In the genomic region with DNA sequence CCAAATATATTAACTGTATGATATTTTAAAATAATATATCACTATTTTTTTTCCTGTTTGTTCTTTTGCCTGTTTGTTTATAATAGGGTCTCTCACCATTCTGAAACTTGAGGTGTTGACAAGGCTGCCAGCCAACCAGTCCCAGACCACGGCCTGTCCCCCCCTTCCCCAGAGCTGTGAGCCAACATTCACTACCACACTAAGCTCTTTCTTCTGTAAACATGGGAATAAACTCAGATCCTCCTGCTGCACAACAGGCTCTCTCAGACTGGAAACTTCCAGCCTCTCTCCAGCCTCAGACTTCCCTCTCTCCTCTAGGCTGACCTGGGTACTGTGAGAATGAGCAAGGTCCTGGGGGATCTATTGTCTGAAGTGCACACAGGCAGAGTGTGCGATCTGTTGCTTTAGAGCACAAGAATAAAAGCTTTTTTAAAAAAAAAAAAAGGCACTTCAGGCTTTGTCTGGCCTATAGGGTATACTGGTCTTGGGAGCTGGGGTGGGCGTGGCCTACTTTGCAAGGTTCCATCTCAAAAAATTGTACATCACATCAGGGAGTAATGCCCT, we compare ENCODE assay signal across 16 mouse cellular contexts.
DNase-seq lines count a peak whose midpoint lies in the region; ATAC-seq and TF ChIP-seq lines count a peak whose summit lies in the region.
"Had no signal": no experiment of that assay in that cellular context is flagged by ENCODE, and none has a peak within 500 bp of the region (broad histone marks: within the 10 kb centered on the region; RNA-seq: fewer than 3 reads in every experiment).

No protein-coding gene starts in this region.

- 0 out of 2 replicates have a peak, but pooled peaks cover 5% of the 10 kb centered on the region for H3K4me1 ChIP-seq in lung, embryonic 14.5 days (ENCODE audit: insufficient read depth)
- H3K4me1 ChIP-seq in lung, postnatal 0 days (ENCODE audit: insufficient read depth, low read depth, low read length): no peaks in the 10 kb centered on the region; the same call in 1 of the 2 replicates
- H3K4me1 ChIP-seq in forebrain, embryonic 11.5 days (replicated peaks; ENCODE audit: control insufficient read depth, insufficient read depth, low read length): 0 out of 2 replicates have a peak, but pooled peaks cover 9% of the 10 kb centered on the region
- H3K4me1 ChIP-seq in hindbrain, embryonic 16.5 days (ENCODE audit: control insufficient read depth, insufficient read depth, low read depth, low read length): peaks cover 8% of the 10 kb centered on the region
- H3K4me1 ChIP-seq in midbrain, postnatal 0 days (ENCODE audit: insufficient read depth, low read length): no peaks in the 10 kb centered on the region
- H3K4me1 ChIP-seq: liver, embryonic 13.5 days had no signal

- TF ChIP-seq CTCF in lung, embryonic 14.5 days (IDR thresholded peaks at IDR 0.05; ENCODE audit: low read depth): no peak
- TF ChIP-seq CTCF in lung, postnatal 0 days (IDR thresholded peaks at IDR 0.05): no peak
- no peak for TF ChIP-seq CTCF in midbrain, postnatal 0 days (IDR thresholded peaks at IDR 0.05)

- peak; percentile 47; the same call in 1 of the 2 replicates for ATAC-seq in lung, embryonic 14.5 days (ENCODE audit: insufficient read depth)
- no peak for ATAC-seq in lung, postnatal 0 days
- peak; percentile 71 for ATAC-seq in forebrain, embryonic 11.5 days (replicated peaks; ENCODE audit: low FRiP score)
- ATAC-seq in hindbrain, embryonic 16.5 days: peak; percentile 31; the same call in 1 of the 2 replicates
- ATAC-seq in midbrain, postnatal 0 days (ENCODE audit: low FRiP score): no peak
- ATAC-seq in cerebellum, adult (ENCODE audit: insufficient number of reproducible peaks, low FRiP score, low TSS enrichment): no peak

- no peaks in the 10 kb centered on the region for H3K27me3 ChIP-seq in lung, embryonic 14.5 days (ENCODE audit: insufficient read depth, low read length)
- H3K27me3 ChIP-seq in lung, postnatal 0 days (replicated peaks; ENCODE audit: insufficient read depth, low read length): no peaks in the 10 kb centered on the region
- no peaks in the 10 kb centered on the region for H3K27me3 ChIP-seq in forebrain, embryonic 11.5 days (ENCODE audit: control insufficient read depth, insufficient read depth, low read length)
- no peaks in the 10 kb centered on the region for H3K27me3 ChIP-seq in hindbrain, embryonic 16.5 days (replicated peaks; ENCODE audit: control insufficient read depth, insufficient read depth, low read length)
- no peaks in the 10 kb centered on the region for H3K27me3 ChIP-seq in midbrain, postnatal 0 days (ENCODE audit: insufficient read depth, low read length)
- H3K27me3 ChIP-seq: embryonic facial prominence, embryonic 12.5 days; liver, embryonic 13.5 days had no signal

- 54% methylated on average over 3 of the region's 3 CpGs for WGBS in lung, embryonic 14.5 days
- WGBS in lung, postnatal 0 days: 54% methylated on average over 3 of the region's 3 CpGs
- 39% methylated on average over 3 of the region's 3 CpGs for WGBS in forebrain, embryonic 11.5 days
- 28% methylated on average over 3 of the region's 3 CpGs for WGBS in hindbrain, embryonic 16.5 days
- 47% methylated on average over 3 of the region's 3 CpGs for WGBS in midbrain, postnatal 0 days

- no peak for DNase-seq in lung, embryonic 14.5 days
- no peak for DNase-seq in lung, postnatal 0 days (ENCODE audit: low spot score)
- no peak for DNase-seq in forebrain, embryonic 11.5 days (ENCODE audit: low spot score)
- DNase-seq in midbrain, postnatal 0 days (ENCODE audit: low spot score): peak; percentile 40
- DNase-seq in frontal cortex, postnatal 14 days (ENCODE audit: low spot score in 2 of 2): no peak
- no peak for DNase-seq in layer of hippocampus, postnatal 14 days (ENCODE audit: low spot score in 2 of 2)
- DNase-seq: adrenal gland, adult 2 months; cerebellum, postnatal 14 days; kidney, adult 8-10 months; kidney, postnatal 36 days; liver, embryonic 13.5 days; lung, postnatal 36 days; right cerebral cortex, adult 18-20 months had no signal

- no peak overlapping the region for H3K4me2 ChIP-seq in lung, embryonic 14.5 days
- H3K4me2 ChIP-seq in lung, postnatal 0 days (replicated peaks; ENCODE audit: low read depth, low read length): no peak overlapping the region
- no peak overlapping the region for H3K4me2 ChIP-seq in forebrain, embryonic 11.5 days (ENCODE audit: low read depth, low read length, severe bottlenecking)
- no peak overlapping the region for H3K4me2 ChIP-seq in hindbrain, embryonic 16.5 days (ENCODE audit: low read length)
- no peak overlapping the region for H3K4me2 ChIP-seq in midbrain, postnatal 0 days (ENCODE audit: low read depth, low read length, poor library complexity, severe bottlenecking)
- H3K4me2 ChIP-seq: liver, embryonic 13.5 days had no signal

- H3K9ac ChIP-seq in lung, embryonic 14.5 days: no peak overlapping the region
- H3K9ac ChIP-seq in lung, postnatal 0 days (replicated peaks; ENCODE audit: low read depth): no peak overlapping the region
- no peak overlapping the region for H3K9ac ChIP-seq in forebrain, embryonic 11.5 days (ENCODE audit: low read length)
- no peak overlapping the region for H3K9ac ChIP-seq in hindbrain, embryonic 16.5 days (ENCODE audit: low read depth, low read length)
- H3K9ac ChIP-seq in midbrain, postnatal 0 days (replicated peaks; ENCODE audit: low read length, poor library complexity, severe bottlenecking): no peak overlapping the region
- H3K9ac ChIP-seq: embryonic facial prominence, embryonic 12.5 days; liver, embryonic 13.5 days had no signal

- H3K36me3 ChIP-seq in lung, embryonic 14.5 days (ENCODE audit: insufficient read depth): no peaks in the 10 kb centered on the region
- no peaks in the 10 kb centered on the region for H3K36me3 ChIP-seq in lung, postnatal 0 days (ENCODE audit: insufficient read depth, low read length)
- no peaks in the 10 kb centered on the region for H3K36me3 ChIP-seq in forebrain, embryonic 11.5 days (ENCODE audit: control insufficient read depth, insufficient read depth, low read length)
- H3K36me3 ChIP-seq in hindbrain, embryonic 16.5 days (ENCODE audit: control insufficient read depth, insufficient read depth, low read length): no peaks in the 10 kb centered on the region
- H3K36me3 ChIP-seq in midbrain, postnatal 0 days (ENCODE audit: insufficient read depth, low read length): no peaks in the 10 kb centered on the region
- H3K36me3 ChIP-seq: embryonic facial prominence, embryonic 12.5 days; liver, embryonic 13.5 days had no signal

- no peak overlapping the region for H3K27ac ChIP-seq in lung, embryonic 14.5 days (ENCODE audit: low read depth)
- no peak overlapping the region for H3K27ac ChIP-seq in lung, postnatal 0 days (ENCODE audit: low read length)
- no peak overlapping the region for H3K27ac ChIP-seq in forebrain, embryonic 11.5 days (ENCODE audit: low read depth, low read length)
- no peak overlapping the region for H3K27ac ChIP-seq in hindbrain, embryonic 16.5 days (ENCODE audit: low read depth, low read length)
- H3K27ac ChIP-seq in midbrain, postnatal 0 days (ENCODE audit: low read depth, low read length): no peak overlapping the region
- H3K27ac ChIP-seq: embryonic facial prominence, embryonic 12.5 days; liver, embryonic 13.5 days had no signal

- TF ChIP-seq EP300 in lung, postnatal 0 days (IDR thresholded peaks at IDR 0.05): no peak

- H3K4me3 ChIP-seq in lung, embryonic 14.5 days (ENCODE audit: low read depth, low read length): no peak overlapping the region
- no peak overlapping the region for H3K4me3 ChIP-seq in lung, postnatal 0 days (ENCODE audit: low read depth, low read length)
- H3K4me3 ChIP-seq in forebrain, embryonic 11.5 days (ENCODE audit: low read depth, low read length): no peak overlapping the region
- no peak overlapping the region for H3K4me3 ChIP-seq in hindbrain, embryonic 16.5 days (ENCODE audit: low read length)
- H3K4me3 ChIP-seq in midbrain, postnatal 0 days (ENCODE audit: low read depth, low read length): no peak overlapping the region
- H3K4me3 ChIP-seq: embryonic facial prominence, embryonic 12.5 days; liver, embryonic 13.5 days had no signal

- H3K9me3 ChIP-seq in lung, embryonic 14.5 days (ENCODE audit: low read depth, low read length): no peaks in the 10 kb centered on the region
- no peaks in the 10 kb centered on the region for H3K9me3 ChIP-seq in lung, postnatal 0 days (ENCODE audit: low read length)
- H3K9me3 ChIP-seq in forebrain, embryonic 11.5 days (ENCODE audit: control insufficient read depth, low read length): no peaks in the 10 kb centered on the region
- no peaks in the 10 kb centered on the region for H3K9me3 ChIP-seq in hindbrain, embryonic 16.5 days (ENCODE audit: control insufficient read depth, low read length)
- H3K9me3 ChIP-seq in midbrain, postnatal 0 days (ENCODE audit: low read length): no peaks in the 10 kb centered on the region
- H3K9me3 ChIP-seq: embryonic facial prominence, embryonic 12.5 days; liver, embryonic 13.5 days had no signal

Comparison
In these comparisons a context has a peak if more than half of its experiments do, and no peak if none do; other contexts are left out.
1. ATAC-seq: peak in lung, embryonic 14.5 days (single experiment), forebrain, embryonic 11.5 days (single experiment) and hindbrain, embryonic 16.5 days (single experiment); none in lung, postnatal 0 days (single experiment), midbrain, postnatal 0 days (single experiment) and cerebellum, adult (single experiment).